Mouse (Mus musculus): Measurements from ENCODE around the gene Kcnmb3. TPM values are rescaled to one million over a fixed set of nuclear protein-coding genes. Genes with fewer than 3 reads are reported as not detected.

Kcnmb3 gene
- total RNA-seq, 2 experiments from 2014 or later, result 0.61 TPM; not detected in 1

DNA sequence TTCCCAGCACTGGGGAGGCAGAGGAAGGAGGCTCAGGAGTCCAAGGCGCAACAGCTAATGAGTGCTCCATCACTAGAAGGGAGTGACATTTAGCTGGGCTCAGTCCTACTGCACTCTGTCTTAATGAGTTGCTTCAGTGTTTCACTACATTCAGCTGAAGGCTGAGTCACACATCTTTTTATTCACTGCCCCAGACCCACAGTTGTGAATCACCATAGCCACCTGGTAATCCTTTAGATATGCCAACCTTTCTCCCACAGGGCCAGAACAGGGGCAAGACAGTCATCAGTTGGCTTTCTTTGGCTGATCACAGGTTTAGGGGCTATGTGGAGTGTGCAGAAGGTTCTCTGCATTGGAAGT, 4.7 kb upstream of the Kcnmb3 start:
- peak in 1 of 2 experiments; percentile 1 for DNase-seq (ENCODE audit: extremely low spot score in 1 of 2, low spot score in 2 of 2)
- intact Hi-C loops (cut with DNase I), result no loop called here

DNA sequence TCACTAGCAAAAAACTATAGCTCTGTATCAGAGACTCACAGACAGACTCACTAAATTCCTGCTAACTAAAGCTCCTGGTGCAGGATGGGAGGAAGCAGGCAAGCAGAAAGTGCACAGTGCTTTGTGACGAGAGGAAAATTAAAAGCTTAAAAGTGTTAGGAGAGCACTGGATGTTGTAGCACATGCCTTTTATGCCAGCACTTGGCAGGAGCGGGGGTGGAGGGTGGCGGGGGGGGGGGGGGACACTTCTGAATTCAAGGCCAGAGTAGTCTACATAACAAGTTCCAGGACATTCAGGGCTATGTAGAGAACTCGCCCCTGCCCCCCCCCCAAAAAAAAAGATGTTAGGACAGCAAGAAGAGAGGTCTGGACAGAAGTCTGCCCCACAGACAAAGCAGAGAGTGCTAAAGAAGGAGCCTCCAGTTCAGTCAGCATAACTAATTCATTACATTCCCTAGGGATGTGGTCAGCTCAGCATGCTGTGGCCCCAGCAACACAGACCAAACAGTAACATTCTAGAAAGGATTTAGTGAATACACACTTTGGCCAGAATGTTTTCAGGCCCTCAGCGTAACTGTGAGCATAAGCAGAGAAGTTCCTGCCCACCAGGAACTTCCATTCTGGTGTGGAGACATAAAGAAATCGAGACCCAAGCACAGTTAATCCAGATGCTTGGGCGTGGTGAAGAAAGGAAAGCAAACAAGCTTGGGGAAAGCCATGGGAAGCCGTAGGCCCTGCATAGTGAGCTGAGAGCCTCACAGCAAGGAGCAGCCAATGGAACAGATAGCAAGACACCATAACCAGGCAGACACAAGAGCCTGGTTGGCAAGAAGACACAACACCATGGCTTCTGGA, 4.1 kb upstream of the Kcnmb3 start:
- peak in 1 of 2 experiments; percentile 18 for DNase-seq (ENCODE audit: extremely low spot score in 1 of 2, low spot score in 2 of 2)
- intact Hi-C loops (cut with DNase I), result no loop called here

DNA sequence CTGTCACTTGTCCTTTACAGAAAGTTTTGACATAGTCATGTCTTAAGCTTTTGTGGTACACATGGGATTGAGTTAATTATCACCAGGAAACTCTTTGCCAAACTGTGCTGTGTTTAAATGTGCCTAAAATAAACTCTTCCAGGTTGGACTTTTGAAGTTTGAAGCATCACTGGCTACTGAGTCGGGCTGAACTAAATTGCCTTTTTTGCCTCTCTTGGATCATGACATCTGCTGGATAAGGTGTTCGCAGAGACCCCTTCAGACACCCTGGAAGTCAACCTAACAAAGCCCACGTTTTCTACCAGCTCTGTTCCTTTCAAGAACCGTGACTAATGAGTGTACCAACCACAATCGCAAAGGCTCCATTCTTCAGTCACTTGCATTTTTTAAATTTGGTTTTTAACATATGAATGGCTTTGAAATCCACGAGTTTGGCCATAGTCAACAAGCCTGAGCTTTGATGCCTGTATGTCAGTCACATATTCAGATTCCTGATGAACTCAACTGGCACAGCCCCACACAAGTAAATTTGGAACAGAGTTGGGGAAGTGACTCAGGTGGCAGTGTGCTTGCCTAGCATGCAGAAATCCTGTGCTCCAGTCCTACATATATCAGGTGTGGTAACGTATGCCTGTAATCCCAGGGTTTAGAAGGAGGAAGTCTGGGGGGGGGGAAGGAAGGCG, 3.2 kb upstream of the Kcnmb3 start:
- peak in 1 of 2 experiments; percentile 4 for DNase-seq (ENCODE audit: extremely low spot score in 1 of 2, low spot score in 2 of 2)
- intact Hi-C loops (cut with DNase I), result no loop called here

DNA sequence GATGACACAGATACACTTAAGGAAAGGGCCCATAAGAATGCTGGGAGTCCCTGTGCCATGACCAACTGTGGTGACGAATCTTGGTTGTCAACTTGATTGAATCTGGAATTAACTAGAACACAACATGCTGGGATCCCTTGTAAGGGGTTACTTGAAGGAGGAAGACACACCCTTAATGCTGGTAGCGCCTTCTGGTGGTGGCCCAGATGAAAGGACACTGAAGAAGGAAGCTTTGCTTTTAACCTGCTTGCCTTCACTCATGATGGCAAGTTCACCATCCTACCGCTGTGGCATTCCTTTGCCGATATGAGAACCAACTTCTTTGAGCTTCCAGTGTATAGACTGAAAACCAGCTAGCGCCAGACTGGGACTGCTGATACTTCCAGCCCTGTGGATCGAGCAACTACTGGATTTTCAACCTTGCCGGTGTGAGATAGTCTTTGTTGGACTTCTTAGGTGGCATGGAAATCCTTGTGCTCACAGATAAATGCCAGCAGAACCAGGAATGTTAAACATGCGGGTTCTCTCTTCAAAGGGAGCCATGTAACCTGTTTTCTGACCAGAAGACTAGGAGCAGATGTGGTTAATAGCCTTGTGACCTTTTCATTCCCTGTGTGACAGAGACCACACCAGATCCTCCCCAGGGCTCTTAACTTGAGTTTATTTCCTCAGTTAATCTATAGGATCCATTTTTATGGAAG, 2.5 kb upstream of the Kcnmb3 start:
- peak in 1 of 2 experiments; percentile 20 for DNase-seq (ENCODE audit: extremely low spot score in 1 of 2, low spot score in 2 of 2)

DNA sequence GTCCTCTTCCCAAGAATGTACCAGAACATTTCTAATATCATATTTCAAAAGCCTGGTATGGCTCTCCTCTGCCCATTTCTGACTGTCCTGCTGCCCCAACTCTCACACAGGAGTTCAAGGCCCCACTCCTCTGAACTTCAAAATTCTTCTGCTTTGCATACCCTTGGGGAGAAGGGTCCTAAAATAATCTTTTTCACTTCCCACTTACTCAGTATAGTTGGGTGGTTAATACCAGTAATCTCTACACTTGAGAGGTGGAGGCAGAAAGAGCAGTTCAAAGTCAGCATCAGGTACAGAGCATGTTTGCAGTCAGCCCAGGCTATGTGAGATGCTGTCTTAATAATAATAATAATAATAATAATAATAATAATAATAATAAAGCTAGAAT, 1.1 kb downstream of the Kcnmb3 start:
- intact Hi-C loops (cut with DNase I), result no loop called here
- no peak for DNase-seq (ENCODE audit: extremely low spot score in 1 of 2, low spot score in 2 of 2)

More for the DNA sequence above, 2.5 kb upstream of the Kcnmb3 start:
- intact Hi-C loops (cut with DNase I), result no loop called here

DNA sequence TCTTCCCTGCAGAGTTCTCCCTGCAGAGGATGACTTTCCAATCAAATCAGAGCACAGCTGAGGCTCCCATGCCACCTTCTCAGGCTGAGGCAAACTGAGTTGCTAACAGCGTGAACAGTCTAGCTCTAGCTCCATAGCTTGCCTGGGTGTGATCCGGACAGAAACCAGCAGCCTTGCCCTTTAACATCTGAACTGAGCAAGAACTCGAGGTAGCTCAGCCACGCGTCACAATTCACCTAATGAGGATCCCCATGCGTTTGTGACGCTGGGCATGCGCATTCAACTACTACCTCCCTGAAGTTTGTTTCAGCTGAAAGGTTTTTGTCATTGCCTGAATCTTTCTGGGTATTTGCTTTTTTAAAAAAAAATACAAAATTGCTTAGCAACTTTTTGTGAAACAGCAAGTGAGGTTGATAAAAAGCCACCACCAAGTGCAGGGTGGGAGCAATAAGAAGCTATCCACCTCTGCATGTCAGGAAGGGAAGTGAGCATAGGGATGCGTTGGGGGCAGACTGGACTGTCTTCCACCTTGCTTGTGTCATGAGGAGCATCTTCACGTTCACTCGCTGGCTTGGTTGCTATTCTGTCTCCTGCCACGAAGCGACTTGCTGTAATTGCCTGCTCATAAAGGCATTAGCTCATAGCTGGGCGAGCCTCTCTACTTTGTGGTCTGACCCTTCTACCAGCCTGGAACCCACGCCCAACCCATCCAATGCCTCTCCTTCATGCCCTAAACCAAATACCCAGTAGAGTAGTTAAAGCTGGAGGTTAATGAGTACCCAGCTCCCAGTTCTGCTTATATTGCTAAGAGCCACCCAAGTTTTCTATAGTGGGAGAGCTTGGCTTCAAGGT, 1.7 kb downstream of the Kcnmb3 start:
- intact Hi-C loops (cut with DNase I), result no loop called here

DNA sequence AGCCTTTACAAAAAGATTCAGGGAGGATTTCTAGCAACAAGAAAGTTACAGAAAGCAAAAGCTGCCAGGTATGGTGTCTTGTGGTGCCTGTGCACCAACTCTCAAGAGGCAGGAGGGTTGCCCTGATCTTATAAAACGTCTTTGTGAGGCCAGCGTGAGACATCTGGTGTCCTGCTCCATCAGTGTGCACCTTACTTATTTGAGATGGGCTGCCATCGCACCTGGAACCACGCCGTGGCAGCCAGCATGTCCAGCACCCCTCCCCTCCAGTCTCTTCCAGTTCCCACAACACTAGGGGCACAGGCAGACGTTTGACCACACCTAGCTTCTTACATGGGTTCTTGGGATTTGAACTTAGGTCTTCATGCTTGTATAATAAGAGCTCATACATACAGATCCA, 3.9 kb downstream of the Kcnmb3 start:
- intact Hi-C loops (cut with DNase I), result no loop called here
- peak in 1 of 2 experiments; percentile 10 for DNase-seq (ENCODE audit: extremely low spot score in 1 of 2, low spot score in 2 of 2)

More for the DNA sequence above, 1.7 kb downstream of the Kcnmb3 start:
- peak in 1 of 2 experiments; percentile 6 for DNase-seq (ENCODE audit: extremely low spot score in 1 of 2, low spot score in 2 of 2)

DNA sequence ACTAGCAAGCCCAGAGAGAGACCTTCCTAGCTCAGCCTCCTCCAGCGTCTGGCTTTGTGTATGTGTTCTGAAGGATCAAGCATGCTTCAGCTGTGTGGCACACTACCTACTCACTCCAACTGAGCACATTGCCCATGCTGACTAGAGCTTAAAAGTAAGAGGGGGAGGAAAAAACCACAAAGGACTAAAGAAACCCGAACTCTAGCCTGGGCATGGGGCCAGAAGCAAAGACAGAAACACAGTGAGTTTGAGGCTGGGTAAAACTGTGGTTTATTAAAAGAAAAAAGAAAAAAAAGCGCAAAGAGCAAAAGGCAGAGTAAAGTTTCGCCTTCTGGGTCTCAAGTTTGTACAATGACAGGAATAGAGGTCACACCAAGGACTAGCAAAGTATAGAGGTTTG, 5.5 kb downstream of the Kcnmb3 start:
- DNase-seq (ENCODE audit: extremely low spot score in 1 of 2, low spot score in 2 of 2), result peak in 1 of 2 experiments; percentile 8
- intact Hi-C loops (cut with DNase I), result no loop called here

DNA sequence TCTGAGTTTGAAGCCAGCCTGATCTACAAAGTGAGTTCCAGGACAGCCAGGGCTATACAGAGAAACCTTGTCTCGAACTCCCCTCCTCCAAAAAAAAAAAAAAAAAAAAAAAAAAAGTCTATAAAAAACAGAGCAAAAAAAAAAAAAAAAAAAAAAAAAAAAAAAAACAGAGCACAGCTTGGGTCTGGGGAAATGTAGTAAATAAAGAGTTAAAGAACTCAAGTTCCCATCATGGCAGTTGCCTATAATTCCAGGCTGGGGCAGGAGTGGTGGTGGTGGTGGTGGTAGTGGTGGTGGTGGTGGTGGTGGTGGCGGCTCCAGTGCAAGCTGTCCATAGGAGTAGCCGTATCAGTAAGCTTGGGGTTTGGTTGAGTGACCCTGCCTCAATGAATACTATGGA, 9.0 kb downstream of the Kcnmb3 start:
- intact Hi-C loops (cut with DNase I), result no loop called here

DNA sequence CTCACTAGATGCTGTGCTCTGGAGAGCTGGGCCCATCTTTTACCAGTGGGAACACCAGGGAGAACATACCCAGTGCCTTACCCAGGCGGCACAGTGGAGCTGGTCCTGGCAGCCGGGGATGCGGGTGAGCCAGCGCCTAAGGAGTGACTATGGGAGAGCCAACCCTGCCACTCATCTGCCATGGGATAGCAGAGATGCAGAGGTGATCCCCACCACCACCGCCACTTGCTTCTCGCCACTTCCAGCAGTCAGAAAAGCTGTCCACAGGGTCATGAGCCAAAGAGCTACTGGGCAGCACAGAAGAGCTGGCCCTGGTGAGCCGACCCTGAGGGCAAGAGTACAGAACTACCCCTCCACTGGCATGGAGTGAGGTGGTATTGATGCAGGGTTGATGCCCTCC, 12.1 kb downstream of the Kcnmb3 start:
- intact Hi-C loops (cut with DNase I), result no loop called here
- no peak for DNase-seq (ENCODE audit: extremely low spot score in 1 of 2, low spot score in 2 of 2)

More for the DNA sequence above, 9.0 kb downstream of the Kcnmb3 start:
- peak in 1 of 2 experiments; percentile 1 for DNase-seq (ENCODE audit: extremely low spot score in 1 of 2, low spot score in 2 of 2)

DNA sequence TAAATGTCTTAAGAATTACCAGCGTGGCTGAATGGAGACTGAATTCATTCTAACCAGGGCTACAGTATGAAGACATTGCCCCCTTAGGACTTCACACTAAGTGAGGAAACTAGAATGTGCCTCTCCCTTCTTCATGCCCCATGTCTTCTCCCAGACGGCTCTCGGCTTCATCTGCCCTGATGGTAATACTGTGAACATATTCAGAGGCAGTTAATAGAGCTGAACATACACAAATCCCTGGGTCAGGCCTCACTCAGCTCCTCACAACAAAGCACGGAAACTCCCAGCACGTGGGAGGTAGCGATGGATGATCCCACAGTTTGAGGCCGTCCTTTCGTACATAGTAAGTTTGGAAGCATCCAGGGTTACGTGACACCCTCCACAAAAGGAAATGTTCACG, 18.8 kb downstream of the Kcnmb3 start:
- DNase-seq (ENCODE audit: extremely low spot score in 1 of 2, low spot score in 2 of 2), result no peak
- intact Hi-C loops (cut with DNase I), result no loop called here

DNA sequence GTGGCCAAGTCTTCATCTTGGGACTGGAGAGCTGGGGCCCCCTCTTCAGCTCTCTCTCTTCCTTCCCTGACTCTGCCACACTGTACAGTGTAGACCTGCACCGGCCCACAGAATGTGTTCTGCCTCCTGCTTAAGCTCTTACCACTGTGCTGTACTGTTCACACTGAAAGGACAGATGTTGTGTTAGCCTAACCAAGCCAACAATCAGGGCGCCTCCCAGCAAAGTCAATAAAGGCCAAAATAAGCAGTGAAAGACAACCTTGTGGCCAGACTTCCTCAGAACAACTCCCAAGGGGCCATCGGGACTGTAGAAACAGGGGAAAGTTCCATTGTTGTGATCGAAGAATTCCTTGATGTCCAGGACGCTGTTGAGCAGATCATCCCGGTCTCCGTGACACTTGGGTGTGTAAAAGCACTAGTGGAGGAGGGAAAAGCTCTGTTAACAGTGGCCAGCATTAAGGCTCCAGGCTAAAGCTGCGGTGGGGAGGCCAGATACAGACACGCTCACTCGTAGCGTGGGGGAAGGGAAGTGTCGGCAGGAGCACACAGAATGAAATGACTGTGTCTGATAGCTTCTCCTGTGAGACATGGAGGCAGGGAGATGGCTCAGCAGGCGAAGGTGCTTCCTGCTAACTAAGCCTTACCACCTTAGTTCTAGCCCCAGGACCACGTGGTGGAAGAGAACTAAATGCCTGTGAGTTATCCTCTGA, 19.7 kb downstream of the Kcnmb3 start:
- DNase-seq (ENCODE audit: extremely low spot score in 1 of 2, low spot score in 2 of 2), result no peak
- intact Hi-C loops (cut with DNase I), result no loop called here

DNA sequence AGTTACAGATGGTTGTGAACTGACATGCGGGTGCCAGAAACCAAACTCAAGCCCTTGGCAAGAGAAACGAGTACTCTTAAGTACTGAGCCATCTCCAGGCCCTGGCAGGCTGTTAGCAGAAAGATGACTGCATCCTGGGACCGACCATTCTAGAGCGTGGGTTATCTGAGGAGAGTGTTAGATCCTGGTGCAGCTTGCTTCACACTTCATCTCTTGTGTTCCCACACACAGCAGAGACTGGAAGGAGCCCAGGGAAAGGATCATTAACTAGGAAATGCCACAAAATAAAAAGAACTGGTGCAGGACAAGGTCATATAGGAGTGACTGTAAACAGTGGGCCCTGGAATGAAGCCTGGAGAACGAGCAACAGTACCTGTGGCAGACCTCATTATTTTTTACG, 20.9 kb downstream of the Kcnmb3 start:
- intact Hi-C loops (cut with DNase I), result no loop called here
- DNase-seq (ENCODE audit: extremely low spot score in 1 of 2, low spot score in 2 of 2), result peak in 1 of 2 experiments; percentile 33

DNA sequence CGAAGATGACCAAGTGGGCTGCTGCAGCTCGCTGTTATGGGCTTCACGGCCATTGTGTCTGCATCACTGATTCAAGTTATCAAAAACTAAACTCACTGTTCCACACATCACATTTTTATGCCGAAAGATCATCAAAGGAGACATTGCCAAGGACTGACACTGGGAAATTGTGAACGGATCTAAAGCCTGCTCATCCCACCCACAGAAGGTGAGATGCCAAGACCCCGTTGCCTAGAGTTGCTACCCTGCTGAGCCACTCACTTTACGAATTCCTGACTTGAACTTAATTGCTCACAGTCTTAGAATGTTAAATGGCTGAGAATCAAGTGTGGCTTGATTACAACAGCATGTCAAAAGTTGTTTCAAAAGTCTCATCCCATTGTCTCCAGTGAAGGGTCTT, 21.6 kb downstream of the Kcnmb3 start:
- no peak for DNase-seq (ENCODE audit: extremely low spot score in 1 of 2, low spot score in 2 of 2)
- intact Hi-C loops (cut with DNase I), result no loop called here

DNA sequence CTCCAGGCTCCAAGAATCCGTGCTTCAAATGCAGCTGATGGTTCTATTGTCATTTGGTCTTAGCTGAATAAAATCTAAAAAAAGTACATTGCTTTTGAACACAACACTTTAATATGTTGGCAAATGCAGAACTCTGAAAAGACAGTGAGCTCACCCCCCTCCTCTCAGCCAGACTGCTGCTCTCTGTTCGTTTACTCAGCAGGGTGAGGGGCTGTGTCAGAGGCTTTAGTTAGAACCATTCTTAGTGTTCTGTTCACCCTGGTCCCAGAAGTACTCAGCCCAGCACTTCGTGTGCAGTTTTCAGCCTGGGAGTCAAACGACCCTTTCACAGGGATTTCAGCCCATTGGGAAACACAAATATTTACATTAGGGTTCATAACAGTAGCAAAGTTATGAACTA, 23.6 kb downstream of the Kcnmb3 start:
- intact Hi-C loops (cut with DNase I), result no loop called here
- no peak for DNase-seq (ENCODE audit: extremely low spot score in 1 of 2, low spot score in 2 of 2)

DNA sequence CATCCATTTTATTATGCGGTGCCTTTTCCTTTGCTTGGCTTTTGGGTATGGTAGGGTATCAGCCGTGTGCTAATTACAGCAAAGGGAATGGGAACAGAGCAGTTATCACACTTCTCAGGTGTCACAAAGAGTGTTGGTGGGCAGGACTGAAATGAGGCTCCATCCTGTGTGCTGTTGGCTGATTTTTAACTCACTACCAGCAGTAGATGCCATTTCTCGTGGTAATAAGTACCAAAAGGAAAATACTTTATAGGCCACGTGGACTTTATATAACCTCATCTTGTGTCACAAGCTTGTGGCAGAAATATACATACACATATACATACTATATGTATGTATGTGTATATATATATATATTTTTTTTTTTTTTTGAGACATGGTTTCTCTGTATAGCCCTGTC, 24.7 kb downstream of the Kcnmb3 start:
- no peak for DNase-seq (ENCODE audit: extremely low spot score in 1 of 2, low spot score in 2 of 2)
- intact Hi-C loops (cut with DNase I), result no loop called here

DNA sequence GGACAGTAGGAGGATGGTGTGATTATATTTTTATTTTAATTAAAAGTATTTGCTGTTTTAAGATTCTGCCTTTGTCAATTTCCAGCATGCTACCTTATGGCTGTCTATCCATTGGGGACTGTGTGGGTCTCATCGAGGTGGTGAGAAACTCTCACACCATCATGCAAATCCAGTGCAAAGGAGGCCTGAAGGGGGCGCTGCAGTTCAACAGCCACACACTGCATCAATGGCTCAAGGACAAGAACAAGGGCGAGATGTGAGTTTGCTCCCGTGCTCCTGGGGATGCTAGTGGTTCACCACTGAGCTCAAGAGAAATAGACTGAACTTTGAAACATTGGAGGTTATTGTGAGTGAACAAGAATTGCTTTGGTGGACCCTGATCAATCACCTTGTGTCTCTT, 32.3 kb downstream of the Kcnmb3 start:
- intact Hi-C loops (cut with DNase I), result loop anchor here (5.0 kb wide), 1 partner anchor 122 kb away; no protein-coding TSS in a partner anchor
- DNase-seq (ENCODE audit: extremely low spot score in 1 of 2, low spot score in 2 of 2), result peak in 1 of 2 experiments; percentile 47
